Mouse (Mus musculus) forelimb bud, embryonic 11.5 days (tissue): ENCODE measurements at regions not wholly inside any gene's neighbourhood (a gene's known extent, or its start where the extent isn't known, plus 50 kb on each side); places are given as distances from the start of the nearest gene placed in this dataset.

Experiments used
- DNase-seq: peaks from one replicate; pipeline ENCODE4 v3.0.0-alpha.2; 2012; ENCODE audit warnings: low read depth, low spot score

- DNase-seq: no peak
These were observed 148.2 kb downstream of the Kdr start for GRCm38 (mm10) chr5:75829850-75830625.

GRCm38 (mm10) chr5:75828332-75828731, 149.9 kb downstream of the Kdr start:
- DNase-seq: no peak

- no peak for DNase-seq
These were observed 151.8 kb downstream of the Kdr start for GRCm38 (mm10) chr5:75826283-75827098.

- no peak for DNase-seq
These were observed 152.7 kb downstream of the Kdr start for GRCm38 (mm10) chr5:75825576-75825975.

GRCm38 (mm10) chr5:75824660-75825059, 153.6 kb downstream of the Kdr start:
- DNase-seq: no peak

- no peak for DNase-seq
These were observed 154.6 kb downstream of the Kdr start for GRCm38 (mm10) chr5:75823646-75824045.

GRCm38 (mm10) chr5:75817396-75817795, 160.9 kb downstream of the Kdr start:
- DNase-seq: no peak

GRCm38 (mm10) chr5:75814393-75814984, 163.8 kb downstream of the Kdr start:
- no peak for DNase-seq

- no peak for DNase-seq
These were observed 165.6 kb downstream of the Kdr start for GRCm38 (mm10) chr5:75812686-75813085.

- DNase-seq: no peak
These were observed 169.5 kb downstream of the Kdr start for GRCm38 (mm10) chr5:75808551-75809332.

- no peak for DNase-seq
These were observed 173.2 kb downstream of the Kdr start for GRCm38 (mm10) chr5:75805011-75805410.

GRCm38 (mm10) chr5:75804340-75804739, 173.9 kb downstream of the Kdr start:
- DNase-seq: no peak

GRCm38 (mm10) chr5:75803012-75803411, 175.2 kb downstream of the Kdr start:
- DNase-seq: no peak

- no peak for DNase-seq
These were observed 177.9 kb downstream of the Kdr start for GRCm38 (mm10) chr5:75800040-75800989.

- DNase-seq: no peak
These were observed 178.6 kb downstream of the Kdr start for GRCm38 (mm10) chr5:75799627-75800026.

- no peak for DNase-seq
These were observed 185.1 kb downstream of the Kdr start for GRCm38 (mm10) chr5:75793184-75793583.

GRCm38 (mm10) chr5:75791738-75792137, 186.5 kb downstream of the Kdr start:
- no peak for DNase-seq

GRCm38 (mm10) chr5:75788087-75788486, 190.2 kb downstream of the Kdr start:
- no peak for DNase-seq

- DNase-seq: no peak
These were observed 192.1 kb downstream of the Kdr start for GRCm38 (mm10) chr5:75786196-75786595.

GRCm38 (mm10) chr5:75784998-75785593, 193.2 kb downstream of the Kdr start:
- DNase-seq: no peak
